Mouse (Mus musculus) cortical plate, adult 2 months (tissue): Measurements from ENCODE around the gene Ndufs4. TPM values are rescaled to one million over a fixed set of nuclear protein-coding genes. Genes with fewer than 3 reads are reported as not detected.

Source experiments
- H3K27ac ChIP-seq: fragments of 200-500 bp; 2 replicates; pipeline ENCODE4 v1.5.1; 2012; ENCODE audit warnings: low read length, control low read depth, inconsistent platforms; ENCODE audit not compliant: insufficient read depth
- H3K4me1 ChIP-seq: fragments of 200-500 bp; 2 replicates; pipeline ENCODE4 v1.6.1; 2011; ENCODE audit warnings: low read length; ENCODE audit not compliant: control insufficient read depth, insufficient read depth
- H3K4me3 ChIP-seq: fragments of 200-500 bp; 2 replicates; pipeline ENCODE4 v1.5.1; 2011; ENCODE audit warnings: mild to moderate bottlenecking, low read length, control low read depth; ENCODE audit not compliant: insufficient read depth
- CTCF ChIP-seq: fragments of 200-500 bp; IDR thresholded peaks from 2 replicates; pipeline ENCODE4 v1.5.1; 2011; ENCODE audit warnings: mild to moderate bottlenecking, control low read depth, low read length; ENCODE audit not compliant: insufficient read depth; ENCODE audit errors: extremely low read depth
- POLR2A ChIP-seq: fragments of 200-500 bp; IDR thresholded peaks from 2 replicates; pipeline ENCODE4 v1.6.1; 2011; ENCODE audit warnings: mild to moderate bottlenecking, low read length, control low read depth; ENCODE audit not compliant: insufficient read depth; ENCODE audit errors: extremely low read depth
- polyA plus RNA-seq: library from polyadenylated mRNA; depleted of rRNA; stranded (reverse); fragments of >200 nt; gene quantifications from 2 replicates; pipeline ENCODE4 v1.2.3, GENCODE M21; 2012

Gene Ndufs4
- polyA plus RNA-seq, 1 experiment = 125 TPM

GRCm38 (mm10) chr13:114397281-114397680 is 9.2 kb upstream of the Ndufs4 start:
- TF ChIP-seq CTCF (no peak), POLR2A (no peak)
- Histone ChIP-seq H3K4me3 (no peak overlapping the region), H3K27ac (no peak overlapping the region), H3K4me1 (no peaks in the 10 kb centered on the region)

DNA sequence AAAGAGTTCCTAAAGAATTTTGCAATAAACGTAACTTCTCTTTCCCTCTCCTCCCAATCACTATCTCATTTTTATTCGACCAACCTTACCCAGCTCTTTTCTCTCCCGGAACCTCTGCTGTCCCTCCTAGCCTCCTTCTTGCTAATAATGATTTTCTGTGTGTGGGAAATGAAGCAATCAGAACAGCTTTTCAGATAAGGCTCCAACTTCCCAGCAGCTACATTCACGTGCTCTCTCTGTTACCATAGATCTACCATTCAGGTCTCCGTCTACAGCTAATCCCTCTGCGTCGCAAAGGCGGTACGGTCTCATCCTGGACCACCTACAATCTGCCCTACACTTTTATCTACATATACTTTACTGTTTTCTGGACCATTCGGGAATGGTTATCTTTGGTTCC is 8.8 kb upstream of the Ndufs4 start:
- TF ChIP-seq POLR2A (no peak), CTCF (no peak)
- H3K27ac ChIP-seq = no peak overlapping the region

GRCm38 (mm10) chr13:114394784-114395183 is 6.7 kb upstream of the Ndufs4 start:
- no peak overlapping the region for H3K27ac ChIP-seq
- no peaks in the 10 kb centered on the region for H3K4me1 ChIP-seq
- no peak overlapping the region for H3K4me3 ChIP-seq
- TF ChIP-seq POLR2A (no peak), CTCF (no peak)

More for the DNA sequence above, 8.8 kb upstream of the Ndufs4 start:
- no peak overlapping the region for H3K4me3 ChIP-seq
- H3K4me1 ChIP-seq = no peaks in the 10 kb centered on the region

- Histone ChIP-seq H3K4me3 (no peak overlapping the region), H3K4me1 (no peaks in the 10 kb centered on the region), H3K27ac (no peak overlapping the region)
- TF ChIP-seq CTCF = no peak
- TF ChIP-seq POLR2A = no peak
Observed at GRCm38 (mm10) chr13:114392501-114392900, 4.4 kb upstream of the Ndufs4 start.

DNA sequence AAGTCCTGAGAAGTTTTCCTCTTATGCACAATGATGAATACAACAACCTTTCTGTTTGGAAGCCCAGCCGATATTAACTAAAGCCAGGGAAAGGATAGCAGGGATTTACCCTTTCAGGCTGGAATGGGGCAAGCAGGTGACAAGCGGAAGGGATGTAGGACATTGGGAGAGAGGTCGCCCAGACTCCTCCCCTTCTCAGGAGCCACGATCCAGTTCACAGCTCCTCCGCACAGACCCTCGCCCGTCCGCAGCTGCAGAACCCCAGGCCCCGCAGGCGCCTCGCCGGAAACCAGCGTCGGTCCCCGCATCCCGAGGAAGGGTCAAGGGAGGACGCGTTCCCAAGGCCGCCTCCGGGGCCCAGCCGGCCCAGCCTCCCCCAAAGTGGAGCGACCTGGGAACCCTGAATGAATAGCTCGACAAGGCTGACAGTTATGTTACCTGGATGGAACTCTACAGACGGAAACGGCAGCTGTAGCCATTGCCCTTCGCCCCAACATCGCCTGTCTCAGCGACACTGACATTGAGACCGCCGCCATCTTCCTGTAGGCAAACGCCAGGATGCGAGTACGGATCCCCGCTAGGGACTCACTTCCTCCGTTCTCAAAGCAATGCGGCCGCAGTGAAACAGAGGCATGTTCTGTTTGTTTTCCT is 412 bp downstream of the Ndufs4 start:
- no peaks in the 10 kb centered on the region for H3K4me1 ChIP-seq
- peak overlapping the region; percentile 89 for H3K27ac ChIP-seq
- no peak for TF ChIP-seq CTCF
- TF ChIP-seq POLR2A = peak; percentile 86
- peak overlapping the region; percentile 90 for H3K4me3 ChIP-seq

DNA sequence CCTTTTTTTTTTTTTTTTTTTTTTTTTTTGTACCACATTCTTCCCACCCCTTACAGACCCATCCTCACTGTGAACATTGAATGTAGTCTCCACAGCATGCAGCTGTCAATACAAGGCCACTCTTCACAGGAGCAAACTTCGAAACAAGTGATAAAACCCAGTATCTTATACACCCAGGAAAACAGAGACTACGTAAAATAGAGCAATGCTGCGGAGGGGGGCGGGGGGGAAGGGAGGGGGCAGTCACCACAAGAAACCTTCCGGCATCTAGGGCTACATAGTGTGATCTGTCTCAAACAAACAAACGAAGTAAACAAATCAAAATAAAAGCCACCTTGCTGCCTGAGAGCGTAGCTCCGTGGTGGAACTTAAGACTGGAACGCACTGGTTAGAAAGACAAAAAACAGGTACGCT is 977 bp downstream of the Ndufs4 start:
- no peaks in the 10 kb centered on the region for H3K4me1 ChIP-seq
- H3K27ac ChIP-seq = peak overlapping the region; percentile 89; the same call in 1 of the 2 replicates
- no peak for TF ChIP-seq POLR2A
- TF ChIP-seq CTCF = no peak

DNA sequence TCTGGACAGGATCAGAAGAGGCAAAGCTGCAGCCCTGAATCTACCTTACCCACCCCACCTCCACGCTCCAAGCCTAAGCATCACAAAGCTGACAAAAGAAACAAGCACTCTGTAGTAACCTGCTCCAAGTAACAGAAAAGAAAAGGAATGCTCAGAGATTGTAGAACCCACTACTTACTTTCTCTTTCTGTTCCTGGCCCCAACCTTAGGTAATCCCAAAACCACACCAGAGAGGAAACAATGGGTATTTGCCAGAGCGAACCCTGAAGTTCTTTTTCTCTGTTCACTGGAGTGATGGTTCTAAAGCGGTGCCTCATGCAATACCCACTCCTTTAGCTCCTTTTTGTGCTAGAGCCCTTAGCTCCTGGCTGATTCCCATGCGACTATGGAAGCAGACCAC is 11.5 kb downstream of the Ndufs4 start:
- H3K27ac ChIP-seq = no peak overlapping the region
- H3K4me3 ChIP-seq = no peak overlapping the region
- peaks cover 3% of the 10 kb centered on the region for H3K4me1 ChIP-seq
- TF ChIP-seq POLR2A = no peak
- TF ChIP-seq CTCF = no peak

More for the DNA sequence above, 977 bp downstream of the Ndufs4 start:
- peak overlapping the region; percentile 90 for H3K4me3 ChIP-seq

DNA sequence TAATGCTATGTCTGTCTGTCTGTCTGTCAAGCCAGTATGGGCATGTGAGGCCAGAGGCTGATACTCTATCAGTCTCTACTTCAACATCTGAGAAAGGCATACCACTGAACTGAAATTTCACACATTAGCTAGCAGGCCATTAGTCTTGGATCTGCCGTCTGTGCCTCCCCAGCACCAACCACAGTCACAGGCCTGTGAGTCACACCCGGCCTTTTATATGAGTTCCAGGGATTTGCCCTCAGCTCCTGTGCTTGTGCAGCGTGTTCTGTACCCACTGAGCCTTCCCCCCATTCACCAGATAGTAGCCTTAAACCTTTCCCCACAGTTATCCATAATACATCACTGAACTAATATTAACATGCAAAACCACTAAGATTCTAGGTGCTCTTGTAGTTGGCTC is 26.0 kb downstream of the Ndufs4 start:
- Histone ChIP-seq H3K4me1 (peaks cover 3% of the 10 kb centered on the region), H3K4me3 (no peak overlapping the region), H3K27ac (no peak overlapping the region)
- TF ChIP-seq CTCF (no peak), POLR2A (no peak)

GRCm38 (mm10) chr13:114351321-114351946 is 36.6 kb downstream of the Ndufs4 start:
- H3K4me1 ChIP-seq = 0 out of 2 replicates have a peak, but pooled peaks cover 1% of the 10 kb centered on the region
- H3K4me3 ChIP-seq = no peak overlapping the region
- H3K27ac ChIP-seq = no peak overlapping the region
- TF ChIP-seq CTCF = no peak
- TF ChIP-seq POLR2A = no peak
